Mouse (Mus musculus): ENCODE data around the gene Adamts2. TPM values are rescaled to one million over a fixed set of nuclear protein-coding genes. Genes with fewer than 3 reads are reported as not detected.

The Adamts2 gene
- polyA plus RNA-seq, 1 experiment from 2014 or later: 8.5 TPM

- H3K4me2 ChIP-seq (replicated peaks): no peak overlapping the region
- no peak overlapping the region for H3K4me3 ChIP-seq (replicated peaks)
- no peak overlapping the region for H3K9ac ChIP-seq
- H3K4me1 ChIP-seq (replicated peaks): peaks cover 5% of the 10 kb centered on the region; the same call in 1 of the 2 replicates
- H3K9me3 ChIP-seq: no peaks in the 10 kb centered on the region
- WGBS: 80% methylated on average over 6 of the region's 6 CpGs
- ATAC-seq: no peak
- no peak overlapping the region for H3K27ac ChIP-seq
- H3K27me3 ChIP-seq (replicated peaks): no peaks in the 10 kb centered on the region
- no peaks in the 10 kb centered on the region for H3K36me3 ChIP-seq
Measured at GRCm38 (mm10) chr11:50720421-50720820, 118.5 kb downstream of the Adamts2 start.

GRCm38 (mm10) chr11:50720856-50721550, 119.1 kb downstream of the Adamts2 start:
- H3K27ac ChIP-seq: no peak overlapping the region
- no peaks in the 10 kb centered on the region for H3K27me3 ChIP-seq (replicated peaks)
- H3K4me1 ChIP-seq (replicated peaks): peaks cover 5% of the 10 kb centered on the region; the same call in 1 of the 2 replicates
- 45% methylated on average over 12 of the region's 12 CpGs for WGBS
- no peak overlapping the region for H3K4me2 ChIP-seq (replicated peaks)
- no peaks in the 10 kb centered on the region for H3K36me3 ChIP-seq
- H3K9me3 ChIP-seq: no peaks in the 10 kb centered on the region
- ATAC-seq: peak; percentile 48; the same call in 1 of the 2 replicates
- H3K9ac ChIP-seq: no peak overlapping the region
- H3K4me3 ChIP-seq (replicated peaks): no peak overlapping the region

GRCm38 (mm10) chr11:50725595-50725994, 123.7 kb downstream of the Adamts2 start:
- Histone ChIP-seq H3K36me3 (no peaks in the 10 kb centered on the region), H3K27me3 (replicated peaks) (no peaks in the 10 kb centered on the region), H3K9ac (no peak overlapping the region), H3K4me2 (replicated peaks) (no peak overlapping the region), H3K9me3 (no peaks in the 10 kb centered on the region), H3K4me3 (replicated peaks) (no peak overlapping the region), H3K4me1 (replicated peaks) (no peaks in the 10 kb centered on the region; the same call in 1 of the 2 replicates), H3K27ac (no peak overlapping the region)
- no peak for ATAC-seq
- WGBS: 72% methylated on average over 4 of the region's 4 CpGs

GRCm38 (mm10) chr11:50726035-50726434, 124.2 kb downstream of the Adamts2 start:
- 78% methylated on average over 5 of the region's 5 CpGs for WGBS
- no peaks in the 10 kb centered on the region for H3K27me3 ChIP-seq (replicated peaks)
- no peak overlapping the region for H3K27ac ChIP-seq
- no peak overlapping the region for H3K4me3 ChIP-seq (replicated peaks)
- no peaks in the 10 kb centered on the region; the same call in 1 of the 2 replicates for H3K4me1 ChIP-seq (replicated peaks)
- H3K36me3 ChIP-seq: no peaks in the 10 kb centered on the region
- no peaks in the 10 kb centered on the region for H3K9me3 ChIP-seq
- H3K9ac ChIP-seq: no peak overlapping the region
- no peak overlapping the region for H3K4me2 ChIP-seq (replicated peaks)
- no peak for ATAC-seq

GRCm38 (mm10) chr11:50733146-50733545, 131.3 kb downstream of the Adamts2 start:
- Histone ChIP-seq H3K27me3 (replicated peaks) (no peaks in the 10 kb centered on the region), H3K36me3 (no peaks in the 10 kb centered on the region), H3K4me1 (replicated peaks) (no peaks in the 10 kb centered on the region), H3K27ac (no peak overlapping the region), H3K4me2 (replicated peaks) (no peak overlapping the region), H3K9ac (no peak overlapping the region), H3K4me3 (replicated peaks) (no peak overlapping the region), H3K9me3 (no peaks in the 10 kb centered on the region)
- WGBS: 31% methylated on average over 3 of the region's 3 CpGs
- no peak for ATAC-seq

GRCm38 (mm10) chr11:50734129-50734528, 132.2 kb downstream of the Adamts2 start:
- no peak overlapping the region for H3K27ac ChIP-seq
- H3K9me3 ChIP-seq: no peaks in the 10 kb centered on the region
- no peaks in the 10 kb centered on the region for H3K36me3 ChIP-seq
- H3K4me1 ChIP-seq (replicated peaks): 0 out of 2 replicates have a peak, but pooled peaks cover 1% of the 10 kb centered on the region
- no peak overlapping the region for H3K4me3 ChIP-seq (replicated peaks)
- no peak for ATAC-seq
- H3K4me2 ChIP-seq (replicated peaks): no peak overlapping the region
- no peak overlapping the region for H3K9ac ChIP-seq
- no peaks in the 10 kb centered on the region for H3K27me3 ChIP-seq (replicated peaks)
- 74% methylated on average over 4 of the region's 4 CpGs for WGBS

- H3K27ac ChIP-seq: no peak overlapping the region
- no peak overlapping the region for H3K9ac ChIP-seq
- no peaks in the 10 kb centered on the region for H3K36me3 ChIP-seq
- no peak for ATAC-seq
- no peak overlapping the region for H3K4me2 ChIP-seq (replicated peaks)
- H3K4me1 ChIP-seq (replicated peaks): 0 out of 2 replicates have a peak, but pooled peaks cover 6% of the 10 kb centered on the region
- H3K27me3 ChIP-seq (replicated peaks): no peaks in the 10 kb centered on the region
- H3K4me3 ChIP-seq (replicated peaks): no peak overlapping the region
- H3K9me3 ChIP-seq: no peaks in the 10 kb centered on the region
- 96% methylated on average over 1 of the region's 1 CpGs for WGBS
Measured at GRCm38 (mm10) chr11:50736548-50736947, 134.7 kb downstream of the Adamts2 start.

- ATAC-seq: no peak
- Histone ChIP-seq H3K9me3 (no peaks in the 10 kb centered on the region), H3K4me1 (replicated peaks) (0 out of 2 replicates have a peak, but pooled peaks cover 6% of the 10 kb centered on the region), H3K27me3 (replicated peaks) (no peaks in the 10 kb centered on the region), H3K4me2 (replicated peaks) (no peak overlapping the region), H3K36me3 (no peaks in the 10 kb centered on the region), H3K9ac (no peak overlapping the region), H3K27ac (no peak overlapping the region), H3K4me3 (replicated peaks) (no peak overlapping the region)
- WGBS: 92% methylated on average over 1 of the region's 1 CpGs
Measured at GRCm38 (mm10) chr11:50738436-50738835, 136.6 kb downstream of the Adamts2 start.

GRCm38 (mm10) chr11:50739453-50739852, 137.6 kb downstream of the Adamts2 start:
- Histone ChIP-seq H3K9me3 (no peaks in the 10 kb centered on the region), H3K27me3 (replicated peaks) (no peaks in the 10 kb centered on the region), H3K27ac (no peak overlapping the region), H3K9ac (no peak overlapping the region), H3K36me3 (no peaks in the 10 kb centered on the region), H3K4me2 (replicated peaks) (no peak overlapping the region), H3K4me3 (replicated peaks) (no peak overlapping the region), H3K4me1 (replicated peaks) (0 out of 2 replicates have a peak, but pooled peaks cover 6% of the 10 kb centered on the region)
- ATAC-seq: peak; percentile 90
- WGBS: 32% methylated on average over 10 of the region's 10 CpGs

GRCm38 (mm10) chr11:50742146-50742545, 140.3 kb downstream of the Adamts2 start:
- H3K4me2 ChIP-seq (replicated peaks): no peak overlapping the region
- ATAC-seq: no peak
- no peaks in the 10 kb centered on the region for H3K9me3 ChIP-seq
- 0 out of 2 replicates have a peak, but pooled peaks cover 6% of the 10 kb centered on the region for H3K4me1 ChIP-seq (replicated peaks)
- no peaks in the 10 kb centered on the region for H3K27me3 ChIP-seq (replicated peaks)
- no peak overlapping the region for H3K27ac ChIP-seq
- WGBS: 100% methylated on average over 1 of the region's 1 CpGs
- no peak overlapping the region for H3K4me3 ChIP-seq (replicated peaks)
- no peak overlapping the region for H3K9ac ChIP-seq
- no peaks in the 10 kb centered on the region for H3K36me3 ChIP-seq

- Histone ChIP-seq H3K36me3 (no peaks in the 10 kb centered on the region), H3K4me2 (replicated peaks) (no peak overlapping the region), H3K4me1 (replicated peaks) (no peaks in the 10 kb centered on the region), H3K27ac (no peak overlapping the region), H3K9me3 (no peaks in the 10 kb centered on the region), H3K4me3 (replicated peaks) (no peak overlapping the region), H3K9ac (no peak overlapping the region), H3K27me3 (replicated peaks) (no peaks in the 10 kb centered on the region)
- 52% methylated on average over 6 of the region's 6 CpGs for WGBS
- no peak for ATAC-seq
Measured at GRCm38 (mm10) chr11:50744971-50745370, 143.1 kb downstream of the Adamts2 start.

GRCm38 (mm10) chr11:50746508-50746907, 144.6 kb downstream of the Adamts2 start:
- Histone ChIP-seq H3K9ac (no peak overlapping the region), H3K27ac (no peak overlapping the region), H3K4me3 (replicated peaks) (no peak overlapping the region), H3K9me3 (no peaks in the 10 kb centered on the region), H3K27me3 (replicated peaks) (no peaks in the 10 kb centered on the region), H3K36me3 (no peaks in the 10 kb centered on the region), H3K4me1 (replicated peaks) (no peaks in the 10 kb centered on the region), H3K4me2 (replicated peaks) (no peak overlapping the region)
- 57% methylated on average over 2 of the region's 2 CpGs for WGBS
- ATAC-seq: no peak

GRCm38 (mm10) chr11:50750983-50751585, 149.2 kb downstream of the Adamts2 start:
- Histone ChIP-seq H3K27me3 (replicated peaks) (no peaks in the 10 kb centered on the region), H3K4me2 (replicated peaks) (no peak overlapping the region), H3K36me3 (no peaks in the 10 kb centered on the region), H3K4me1 (replicated peaks) (no peaks in the 10 kb centered on the region), H3K27ac (no peak overlapping the region), H3K9me3 (no peaks in the 10 kb centered on the region), H3K9ac (no peak overlapping the region), H3K4me3 (replicated peaks) (no peak overlapping the region)
- ATAC-seq: no peak
- WGBS: 36% methylated on average over 7 of the region's 7 CpGs
